Mouse (Mus musculus) liver, embryonic 14.5 days (tissue): ENCODE results near the gene Pou5f1.

Experiments
- CTCF ChIP-seq: IDR thresholded peaks from 2 replicates; pipeline ENCODE4 v1.5.1; 2016; ENCODE audit warnings: antibody characterized with exemption, low read depth, control low read depth
- EP300 ChIP-seq: IDR thresholded peaks from 2 replicates; pipeline ENCODE4 v1.6.1; 2016; ENCODE audit warnings: antibody characterized with exemption, low read depth

GRCm38 (mm10) chr17:35532360-35532759 lies 26.5 kb downstream of the Pou5f1 start:
- no peak for TF ChIP-seq EP300
- no peak for TF ChIP-seq CTCF
